Mouse (Mus musculus) left cerebral cortex, adult 11 months (tissue): ENCODE data around the gene Csl.

Source experiments
- DNase-seq: peaks from one replicate; pipeline ENCODE4 v3.0.0; 2022; ENCODE audit warnings: low spot score

Csl gene

DNA sequence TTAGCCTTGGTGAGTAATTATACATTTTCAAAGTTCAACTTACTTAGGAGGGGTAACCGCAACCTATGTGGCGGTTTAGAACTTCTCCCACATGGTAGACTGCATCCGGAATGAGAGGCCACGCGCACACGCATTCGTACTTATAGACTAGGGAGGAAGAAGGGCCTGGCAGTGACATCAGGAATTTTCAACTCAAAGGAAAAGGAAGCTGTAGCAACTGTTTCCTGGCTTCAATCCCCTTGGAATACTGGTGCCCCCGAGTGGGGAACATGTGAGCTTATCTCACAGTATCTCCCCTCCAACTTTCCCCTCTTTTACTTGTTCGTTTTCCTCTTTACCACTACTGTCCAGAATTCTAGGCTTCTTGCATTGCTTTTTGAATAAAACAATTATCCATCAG, at the start of gene Csl:
Gene Csl, minus strand, starts transcription at position 101 of the 400 bp plus-strand sequence.
- DNase-seq, result no peak

DNA sequence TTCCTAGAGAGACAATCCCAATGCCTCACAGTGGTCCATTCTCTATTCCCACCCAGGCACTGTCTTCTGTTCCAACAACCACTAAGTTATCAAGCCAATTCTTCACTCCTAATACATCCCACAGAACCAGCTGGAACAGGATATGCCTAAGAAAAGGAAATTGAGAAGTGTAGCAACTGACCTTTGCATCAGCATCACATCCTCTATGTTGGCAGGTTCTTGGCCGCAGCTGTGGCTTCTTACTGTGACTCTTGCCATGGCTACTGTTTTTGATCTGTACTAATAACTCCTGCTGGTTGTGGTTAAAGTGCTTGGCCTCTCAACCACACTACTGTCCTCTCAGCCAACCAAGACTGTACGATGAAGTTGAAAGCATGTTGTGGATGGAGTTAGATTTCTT, 30.0 kb upstream of the Csl start:
- DNase-seq, result no peak

DNA sequence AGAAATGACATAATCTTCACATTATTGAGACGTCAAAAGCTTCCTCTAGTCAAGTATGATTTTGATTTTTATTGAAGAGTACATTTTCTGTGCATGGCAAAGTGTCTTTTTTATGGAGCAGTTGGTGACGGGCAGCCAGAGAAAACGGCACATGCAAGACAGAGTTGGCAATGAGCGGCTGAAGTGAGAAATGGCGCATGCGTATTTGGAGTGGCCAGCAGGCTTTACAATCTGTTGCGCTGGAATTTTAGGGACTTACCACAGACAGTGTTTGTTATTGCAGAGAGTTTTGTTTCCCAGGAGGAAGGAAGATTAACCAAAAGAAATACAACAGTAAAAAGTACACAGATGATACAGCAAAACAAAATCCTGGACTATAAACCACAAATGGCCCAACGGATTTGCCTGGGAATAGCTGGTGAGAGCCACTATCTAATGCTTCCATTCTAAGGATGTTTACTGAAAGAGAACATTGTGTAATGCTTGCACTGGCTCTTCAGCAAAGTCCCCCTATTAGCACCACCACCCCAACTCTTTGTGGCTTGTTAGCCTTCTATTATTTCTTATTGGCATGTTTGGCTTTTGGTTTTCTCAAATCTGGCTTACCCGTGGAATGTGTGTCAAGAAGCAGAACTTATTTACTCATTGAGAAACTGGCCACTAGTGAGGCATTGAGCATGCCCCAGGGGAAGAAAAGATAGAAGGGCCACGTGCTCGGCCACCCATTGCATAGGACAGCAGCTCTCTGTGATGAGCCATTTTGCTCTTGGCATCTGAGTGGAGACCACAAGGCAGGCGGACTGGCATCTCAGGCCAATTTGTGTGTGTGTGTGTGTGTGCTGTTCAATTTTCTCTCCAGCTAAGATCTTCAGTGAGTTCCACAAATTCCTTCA, 15.0 kb upstream of the Csl start:
- no peak for DNase-seq

DNA sequence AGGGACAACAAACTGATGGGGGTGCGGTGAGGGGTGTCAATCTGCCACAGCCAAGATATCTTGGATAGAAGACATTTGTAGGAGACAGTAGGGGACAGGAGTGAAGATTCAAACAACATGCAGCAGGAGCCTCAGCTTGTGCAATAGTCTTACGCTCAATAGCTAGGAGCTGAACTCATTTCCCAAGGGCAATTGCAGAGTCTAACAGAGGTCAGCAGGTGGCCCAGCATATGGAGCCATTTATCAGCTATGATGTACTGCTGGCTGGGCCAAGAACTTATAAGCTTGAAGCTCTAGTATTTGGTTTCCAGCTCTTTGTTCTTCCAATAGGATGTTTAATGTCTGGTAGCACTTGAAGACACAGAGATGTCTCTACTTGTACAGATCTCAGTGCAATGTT, 9.3 kb downstream of the Csl start:
- DNase-seq, result no peak

DNA sequence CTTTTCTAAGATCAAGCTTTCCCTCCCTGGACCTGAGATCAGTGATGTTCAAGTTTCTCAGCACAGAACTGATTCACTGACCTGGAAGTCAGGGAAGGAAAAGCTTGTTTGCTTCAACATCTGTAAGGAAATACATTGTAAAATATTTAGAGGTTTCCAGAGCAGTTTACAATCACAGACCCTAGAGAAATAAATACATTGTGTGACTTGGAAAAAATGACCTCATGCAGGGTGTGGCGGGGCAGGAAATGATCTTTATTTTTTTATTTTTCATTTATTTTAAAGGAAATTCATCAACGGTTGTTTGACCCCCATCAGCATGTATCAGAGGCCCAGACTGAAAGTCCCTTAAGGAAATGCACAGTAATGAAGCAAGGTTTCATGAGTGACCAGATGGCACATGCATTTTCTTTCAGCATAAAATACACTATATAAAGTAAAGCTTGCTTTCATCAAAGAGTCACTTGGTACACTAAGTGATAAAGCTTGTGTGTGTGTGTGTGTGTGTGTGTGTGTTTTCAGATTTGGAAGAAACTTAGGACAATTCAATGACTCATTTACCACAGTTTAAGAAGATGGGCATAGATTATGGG, 10.7 kb downstream of the Csl start:
- no peak for DNase-seq

DNA sequence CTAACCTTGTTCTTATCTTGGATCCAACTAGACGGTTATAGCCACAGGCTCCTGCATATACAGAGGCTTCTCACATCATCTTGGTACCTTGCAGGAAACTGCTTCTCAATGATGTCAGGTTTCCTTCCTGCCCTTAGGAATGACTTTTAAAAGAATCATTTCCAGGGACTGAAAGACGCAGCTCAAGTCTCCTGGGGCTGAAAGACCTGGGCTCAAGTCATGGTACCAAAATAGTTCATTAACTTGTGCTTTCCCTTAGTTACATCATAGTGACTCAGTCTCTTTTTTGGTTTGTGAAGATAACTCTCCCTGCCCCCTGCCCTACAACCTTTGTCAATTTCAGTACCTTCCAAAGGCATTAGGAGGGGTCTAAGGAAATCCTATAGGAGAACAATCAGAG, 11.4 kb downstream of the Csl start:
- no peak for DNase-seq

- no peak for DNase-seq
These were observed 17.7 kb downstream of the Csl start for GRCm38 (mm10) chr10:99741609-99742280.

DNA sequence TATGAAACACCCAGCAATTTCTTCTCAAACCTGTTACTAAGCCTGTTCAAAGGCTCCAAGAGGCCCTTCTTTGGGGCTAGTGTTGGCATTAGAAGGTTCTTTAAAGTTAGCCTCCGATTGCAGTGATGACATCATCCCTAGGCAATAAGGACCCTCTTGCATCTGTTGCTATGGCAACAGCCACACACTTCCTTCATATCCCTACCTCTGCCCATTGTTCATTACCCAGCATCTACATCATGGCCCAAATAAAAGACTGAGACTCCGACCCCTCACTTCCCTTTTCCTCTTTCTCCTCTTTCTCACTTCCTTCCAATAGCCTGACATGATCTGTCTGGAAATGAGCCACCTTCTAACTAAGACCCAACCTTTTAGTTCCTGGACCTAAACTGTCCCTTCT, 46.3 kb downstream of the Csl start:
- no peak for DNase-seq

- no peak for DNase-seq
These were observed 47.9 kb downstream of the Csl start for GRCm38 (mm10) chr10:99711567-99711966.
